Mouse (Mus musculus) cerebellum, postnatal 25 days (tissue): Measurements from ENCODE around the gene Myoz1.

ENCODE experiments used
- DNase-seq, 2 experiments: peaks; one replicate each; pipeline ENCODE4 v3.0.0; 2021; ENCODE audit warnings: mixed read lengths in 2 of 2

The Myoz1 gene

GRCm38 (mm10) chr14:20668154-20668810, 11.9 kb upstream of the Myoz1 start, which contains the start of gene Synpo2l:
TSS of gene Synpo2l (minus strand) at chr14:20668354.
- DNase-seq, result no peak

- DNase-seq, result no peak
These were observed 11.1 kb upstream of the Myoz1 start for GRCm38 (mm10) chr14:20667469-20667868.

- no peak for DNase-seq
These were observed 8.1 kb upstream of the Myoz1 start for GRCm38 (mm10) chr14:20664436-20664835.

- DNase-seq, result no peak
These were observed 7.3 kb upstream of the Myoz1 start for GRCm38 (mm10) chr14:20663601-20664000.

- no peak for DNase-seq
These were observed 6.4 kb upstream of the Myoz1 start for GRCm38 (mm10) chr14:20662740-20663139.

- DNase-seq, result peak; percentile 36 to 43
These were observed 5.5 kb upstream of the Myoz1 start for GRCm38 (mm10) chr14:20661661-20662331.

GRCm38 (mm10) chr14:20660827-20661660, 4.7 kb upstream of the Myoz1 start:
- peak; percentile 92 to 95 for DNase-seq

GRCm38 (mm10) chr14:20659687-20660086, 3.3 kb upstream of the Myoz1 start:
- no peak for DNase-seq

GRCm38 (mm10) chr14:20658902-20659301, 2.6 kb upstream of the Myoz1 start:
- no peak for DNase-seq

GRCm38 (mm10) chr14:20658326-20658725, 2.0 kb upstream of the Myoz1 start:
- DNase-seq, result peak in 1 of 2 experiments; percentile 44

GRCm38 (mm10) chr14:20655731-20656130, 609 bp downstream of the Myoz1 start:
- no peak for DNase-seq

GRCm38 (mm10) chr14:20654690-20655421, 1.5 kb downstream of the Myoz1 start:
- DNase-seq, result no peak

GRCm38 (mm10) chr14:20651722-20652256, 4.6 kb downstream of the Myoz1 start:
- DNase-seq, result no peak

- no peak for DNase-seq
These were observed 5.3 kb downstream of the Myoz1 start for GRCm38 (mm10) chr14:20651000-20651399.

GRCm38 (mm10) chr14:20646381-20646780, 10.0 kb downstream of the Myoz1 start:
- DNase-seq, result no peak

GRCm38 (mm10) chr14:20645547-20645946, 10.8 kb downstream of the Myoz1 start:
- DNase-seq, result no peak

GRCm38 (mm10) chr14:20641438-20641875, 14.9 kb downstream of the Myoz1 start:
- no peak for DNase-seq

GRCm38 (mm10) chr14:20640644-20641437, 15.5 kb downstream of the Myoz1 start, which contains the start of gene Usp54:
TSS of gene Usp54 (minus strand) at chr14:20641063.
- DNase-seq, result peak; percentile 96 to 98

- peak in 1 of 2 experiments; percentile 48 for DNase-seq
These were observed 16.3 kb downstream of the Myoz1 start for GRCm38 (mm10) chr14:20639918-20640619.

GRCm38 (mm10) chr14:20638702-20639101, 17.6 kb downstream of the Myoz1 start:
- DNase-seq, result no peak
